Mouse (Mus musculus) spleen, postnatal 10 days (tissue): ENCODE results near the gene Ccdc88b.
A peak's percentile ranks its signal among the peaks of the same experiment; 100 is the strongest.
"Not testable (repeated sequence)": the region's sequence is repeated elsewhere in the genome, so short reads cannot be mapped to it uniquely, and the experiment has no call there.

ENCODE experiments used
- DNase-seq, 2 experiments: peaks; one replicate each; pipeline ENCODE4 v3.0.0; 2021 to 2022; ENCODE audit warnings: low spot score in 2 of 2

The Ccdc88b gene

GRCm38 (mm10) chr19:6858031-6858430, at the start of gene Ccdc88b:
Ccdc88b (minus strand) TSS chr19:6858211.
- DNase-seq: peak; percentile 48 to 81

GRCm38 (mm10) chr19:6907094-6907493, 49.1 kb upstream of the Ccdc88b start:
- DNase-seq: no peak

- no peak for DNase-seq
Observed at GRCm38 (mm10) chr19:6906199-6906598, 48.2 kb upstream of the Ccdc88b start.

- no peak for DNase-seq
Observed at GRCm38 (mm10) chr19:6905498-6906159, 47.6 kb upstream of the Ccdc88b start.

GRCm38 (mm10) chr19:6904846-6905245, 46.8 kb upstream of the Ccdc88b start:
- no peak for DNase-seq

- DNase-seq: no peak
Observed at GRCm38 (mm10) chr19:6903031-6903430, 45.0 kb upstream of the Ccdc88b start.

- no peak for DNase-seq
Observed at GRCm38 (mm10) chr19:6899641-6900040, 41.6 kb upstream of the Ccdc88b start.

GRCm38 (mm10) chr19:6895608-6896305, 37.7 kb upstream of the Ccdc88b start:
- DNase-seq: not testable (repeated sequence)

- no peak for DNase-seq
Observed at GRCm38 (mm10) chr19:6893731-6894451, 35.9 kb upstream of the Ccdc88b start.

GRCm38 (mm10) chr19:6892512-6892911, 34.5 kb upstream of the Ccdc88b start:
- no peak for DNase-seq

GRCm38 (mm10) chr19:6877965-6878364, 20.0 kb upstream of the Ccdc88b start:
- no peak for DNase-seq

GRCm38 (mm10) chr19:6876799-6877198, 18.8 kb upstream of the Ccdc88b start:
- no peak for DNase-seq

GRCm38 (mm10) chr19:6875834-6876233, 17.8 kb upstream of the Ccdc88b start:
- no peak for DNase-seq

- no peak for DNase-seq
Observed at GRCm38 (mm10) chr19:6874257-6874656, 16.2 kb upstream of the Ccdc88b start.

GRCm38 (mm10) chr19:6872701-6873100, 14.7 kb upstream of the Ccdc88b start:
- no peak for DNase-seq

- peak; percentile 30 to 56 for DNase-seq
Observed at GRCm38 (mm10) chr19:6871574-6872271, 13.7 kb upstream of the Ccdc88b start.

GRCm38 (mm10) chr19:6869355-6869754, 11.3 kb upstream of the Ccdc88b start:
- peak; percentile 54 to 61 for DNase-seq

GRCm38 (mm10) chr19:6861451-6861850, 3.4 kb upstream of the Ccdc88b start:
- DNase-seq: no peak

GRCm38 (mm10) chr19:6860706-6861105, 2.7 kb upstream of the Ccdc88b start:
- peak in 1 of 2 experiments; percentile 59 for DNase-seq

- DNase-seq: no peak
Observed at GRCm38 (mm10) chr19:6859971-6860370, 2.0 kb upstream of the Ccdc88b start.

- DNase-seq: no peak
Observed at GRCm38 (mm10) chr19:6859032-6859651, 1.1 kb upstream of the Ccdc88b start.
